Mouse (Mus musculus) bone marrow, adult 2 months (tissue): ENCODE data around the gene Bicral.

ENCODE experiments used
- CTCF ChIP-seq: fragments of 200-500 bp; IDR thresholded peaks from 2 replicates; pipeline ENCODE4 v1.5.1; 2011; ENCODE audit warnings: low read length, control low read depth; ENCODE audit not compliant: control insufficient read depth, insufficient read depth
- POLR2A ChIP-seq: fragments of 200-500 bp; IDR thresholded peaks from 2 replicates; pipeline ENCODE4 v1.6.1; 2011; ENCODE audit warnings: low read depth, mild to moderate bottlenecking, control low read depth, low read length, borderline replicate concordance; ENCODE audit not compliant: control insufficient read depth

DNA sequence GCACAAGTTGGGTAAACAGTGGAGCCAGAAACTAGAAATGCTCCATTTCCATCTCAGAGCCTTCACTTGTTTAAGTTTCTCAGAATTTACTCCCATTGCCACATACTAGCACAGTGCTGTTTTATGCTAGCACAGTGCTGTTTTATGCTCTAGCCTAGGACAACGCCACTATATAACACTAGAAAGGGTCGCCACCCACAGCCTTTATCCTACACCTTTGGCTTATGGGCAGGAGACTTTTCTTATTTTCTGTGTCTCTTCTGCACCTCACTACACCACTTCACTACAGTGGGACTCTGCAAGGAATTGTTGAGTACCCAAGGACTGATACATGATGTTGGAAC lies 75.1 kb downstream of the Bicral start:
- no peak for TF ChIP-seq CTCF
- no peak for TF ChIP-seq POLR2A
